8 mouse cellular contexts compared by ENCODE assay signal in the genomic region with DNA sequence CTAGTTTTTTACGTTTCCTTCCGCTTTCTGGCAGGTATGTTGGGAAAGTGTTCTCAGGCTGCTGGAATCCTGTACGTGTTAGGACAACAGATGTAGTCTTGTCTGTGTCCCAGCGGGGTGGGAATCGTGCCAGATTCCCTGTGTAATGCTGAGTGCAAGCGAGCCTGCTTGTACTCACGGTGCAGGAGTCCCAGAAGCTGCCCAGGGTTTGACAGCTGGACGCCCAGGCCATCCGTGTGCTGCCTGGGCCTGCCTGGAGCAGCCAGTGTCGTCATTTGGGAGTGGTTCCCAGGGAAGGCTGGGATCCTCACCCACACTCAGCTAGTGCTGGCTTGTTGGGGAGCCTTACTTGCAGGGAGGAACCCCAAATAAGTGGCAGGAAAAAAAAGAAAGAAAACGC. TPM values are rescaled to one million over a fixed set of nuclear protein-coding genes. Genes with fewer than 3 reads are reported as not detected.
A peak's percentile ranks its signal among the peaks of the same experiment; 100 is the strongest.
DNase-seq lines count a peak whose midpoint lies in the region; ATAC-seq and TF ChIP-seq lines count a peak whose summit lies in the region.

No protein-coding gene starts in this region.

- 28% methylated on average over 11 of the region's 11 CpGs for WGBS in lung, embryonic 14.5 days
- WGBS in limb, embryonic 12.5 days, result 47% methylated on average over 11 of the region's 11 CpGs

- TF ChIP-seq CTCF in lung, embryonic 14.5 days (IDR thresholded peaks at IDR 0.05; ENCODE audit: low read depth), result no peak

- H3K9ac ChIP-seq in lung, embryonic 14.5 days, result no peak overlapping the region
- H3K9ac ChIP-seq in limb, embryonic 12.5 days (replicated peaks), result no peak overlapping the region

- H3K36me3 ChIP-seq in lung, embryonic 14.5 days (ENCODE audit: insufficient read depth), result no peaks in the 10 kb centered on the region
- H3K36me3 ChIP-seq in limb, embryonic 12.5 days, result no peaks in the 10 kb centered on the region

- H3K9me3 ChIP-seq in lung, embryonic 14.5 days (ENCODE audit: low read depth, low read length), result no peaks in the 10 kb centered on the region
- no peaks in the 10 kb centered on the region for H3K9me3 ChIP-seq in limb, embryonic 12.5 days

- H3K27me3 ChIP-seq in lung, embryonic 14.5 days (ENCODE audit: insufficient read depth, low read length), result no peaks in the 10 kb centered on the region
- peaks cover 7% of the 10 kb centered on the region for H3K27me3 ChIP-seq in limb, embryonic 12.5 days

- peak; percentile 5 to 14 for DNase-seq in cerebellum, postnatal 36 days
- DNase-seq in cerebellum, adult 9-10 months, result no peak
- DNase-seq in lung, embryonic 14.5 days, result peak; percentile 77
- DNase-seq in lung, postnatal 25 days (ENCODE audit: low spot score), result no peak
- DNase-seq in gonadal fat pad, adult 2 months (ENCODE audit: low read depth), result peak; percentile 93
- peak; percentile 50 for DNase-seq in urinary bladder, postnatal 25 days (ENCODE audit: low spot score)
- no peak for DNase-seq in thymus, postnatal 36 days

- H3K4me2 ChIP-seq in lung, embryonic 14.5 days, result no peak overlapping the region
- no peak overlapping the region for H3K4me2 ChIP-seq in limb, embryonic 12.5 days

- no peak overlapping the region for H3K27ac ChIP-seq in lung, embryonic 14.5 days (ENCODE audit: low read depth)
- H3K27ac ChIP-seq in limb, embryonic 12.5 days, result no peak overlapping the region

- no peaks in the 10 kb centered on the region for H3K4me1 ChIP-seq in lung, embryonic 14.5 days (ENCODE audit: insufficient read depth)
- no peaks in the 10 kb centered on the region for H3K4me1 ChIP-seq in limb, embryonic 12.5 days (replicated peaks)

- ATAC-seq in lung, embryonic 14.5 days (ENCODE audit: insufficient read depth), result peak; percentile 82
- peak; percentile 52; the same call in 1 of the 2 replicates for ATAC-seq in limb, embryonic 12.5 days (ENCODE audit: insufficient number of reproducible peaks, insufficient read depth, low FRiP score, low TSS enrichment, low read depth)

- H3K4me3 ChIP-seq in lung, embryonic 14.5 days (ENCODE audit: low read depth, low read length), result no peak overlapping the region
- no peak overlapping the region for H3K4me3 ChIP-seq in limb, embryonic 12.5 days (replicated peaks)

RNA-seq across cellular contexts. Expression of a gene that starts 11.6 kb away (rescaled TPM):
- 8.0 and 9.1 TPM in 2 replicates for polyA plus RNA-seq in lung, embryonic 14.5 days (2014; fragmentation: Nextera tagmentation; extraction: Ambion mirVana)
- 11.0 and 24.2 TPM in 2 replicates for polyA plus RNA-seq in gonadal fat pad, adult 2 months (2012; rRNA removed)
- polyA plus RNA-seq in limb, embryonic 12.5 days (2016; fragmentation: Nextera tagmentation; extraction: Ambion mirVana), result 4.8 and 5.3 TPM in 2 replicates

RNA-seq across cellular contexts. Expression of a gene that starts 42.1 kb away (rescaled TPM):
- 39.1 and 40.5 TPM in 2 replicates for polyA plus RNA-seq in lung, embryonic 14.5 days (2014; fragmentation: Nextera tagmentation; extraction: Ambion mirVana)
- 24.6 and 28.9 TPM in 2 replicates for polyA plus RNA-seq in gonadal fat pad, adult 2 months (2012; rRNA removed)
- polyA plus RNA-seq in limb, embryonic 12.5 days (2016; fragmentation: Nextera tagmentation; extraction: Ambion mirVana), result 38.3 and 43.8 TPM in 2 replicates

Comparison
In these comparisons a context has a peak if more than half of its experiments do, and no peak if none do; other contexts are left out.
1. DNase-seq: peak in cerebellum, postnatal 36 days (2 of 2), lung, embryonic 14.5 days (single experiment), gonadal fat pad, adult 2 months (single experiment) and urinary bladder, postnatal 25 days (single experiment); none in cerebellum, adult 9-10 months (single experiment), lung, postnatal 25 days (single experiment) and thymus, postnatal 36 days (0 of 2).